Mouse (Mus musculus) right cerebral cortex, adult 2 months (tissue): ENCODE results near the gene Gm15448.
"Not testable (repeated sequence)": the region's sequence is repeated elsewhere in the genome, so short reads cannot be mapped to it uniquely, and the experiment has no call there.

ENCODE experiments used
- DNase-seq, 2 experiments: peaks; one replicate each; pipeline ENCODE4 v3.0.0; 2021 to 2022; ENCODE audit warnings: low spot score in 2 of 2

Gene Gm15448

GRCm38 (mm10) chr7:3825599-3825998 is at the start of gene Gm15448:
Gene Gm15448, minus strand, starts transcription at chr7:3825687.
- DNase-seq = not testable (repeated sequence)

- DNase-seq = not testable (repeated sequence)
Measured at GRCm38 (mm10) chr7:3875032-3875431, 49.5 kb upstream of the Gm15448 start.

- not testable (repeated sequence) for DNase-seq
Measured at GRCm38 (mm10) chr7:3844951-3845350, 19.5 kb upstream of the Gm15448 start, which contains the start of gene Pira2. Gene Pira2, minus strand, starts transcription at chr7:3845051.

- not testable (repeated sequence) for DNase-seq
Measured at GRCm38 (mm10) chr7:3837854-3838253, 12.4 kb upstream of the Gm15448 start.

- not testable (repeated sequence) for DNase-seq
Measured at GRCm38 (mm10) chr7:3830633-3831032, 5.1 kb upstream of the Gm15448 start.

GRCm38 (mm10) chr7:3811912-3812311 is 13.6 kb downstream of the Gm15448 start:
- DNase-seq = not testable (repeated sequence)

GRCm38 (mm10) chr7:3802935-3803334 is 22.6 kb downstream of the Gm15448 start:
- not testable (repeated sequence) for DNase-seq

GRCm38 (mm10) chr7:3799940-3800339 is 25.5 kb downstream of the Gm15448 start:
- not testable (repeated sequence) for DNase-seq

- DNase-seq = not testable (repeated sequence)
Measured at GRCm38 (mm10) chr7:3796286-3796685, 29.2 kb downstream of the Gm15448 start.
